Mouse (Mus musculus) intestine, embryonic 15.5 days (tissue): Measurements from ENCODE around the gene Eif3a. TPM values are rescaled to one million over a fixed set of nuclear protein-coding genes. Genes with fewer than 3 reads are reported as not detected.

Experiments used
- polyA plus RNA-seq: library from polyadenylated mRNA; unstranded; fragments of >200 nt; fragmentation: Nextera tagmentation; extraction: Ambion mirVana; gene quantifications from 2 replicates; pipeline ENCODE4 v1.2.1, GENCODE M21; 2015

The Eif3a gene
- polyA plus RNA-seq, 1 experiment from 2014 or later = 140 TPM

Other genes starting within 250 kb of the Eif3a start
- gene Cacul1, start 209.6 kb downstream of the Eif3a start, polyA plus RNA-seq = 20.9 and 25.7 TPM in 2 replicates
- gene Nanos1, start 34.7 kb downstream of the Eif3a start, polyA plus RNA-seq = 1.1 and 1.3 TPM in 2 replicates
- gene Fam45a, start 20.9 kb upstream of the Eif3a start, polyA plus RNA-seq = 32.0 TPM in 2 replicates
- gene Sfxn4, start 70.8 kb upstream of the Eif3a start, polyA plus RNA-seq = 4.1 and 5.0 TPM in 2 replicates
- 150 and 158 TPM in 2 replicates for gene Prdx3, start 83.9 kb upstream of the Eif3a start, polyA plus RNA-seq
- 1.5 and 2.0 TPM in 2 replicates for gene Grk5, start 99.1 kb upstream of the Eif3a start, polyA plus RNA-seq